Comparison of ENCODE assay signal across 41 mouse cellular contexts in genomic region chr5:114816599-114816998, GRCm38 (mm10). TPM values are rescaled to one million over a fixed set of nuclear protein-coding genes. Genes with fewer than 3 reads are reported as not detected.
DNase-seq lines count a peak whose midpoint lies in the region; ATAC-seq and TF ChIP-seq lines count a peak whose summit lies in the region.
"Had no signal": no experiment of that assay in that cellular context is flagged by ENCODE, and none has a peak within 500 bp of the region (broad histone marks: within the 10 kb centered on the region; RNA-seq: fewer than 3 reads in every experiment).

No protein-coding gene starts in this region.

- peaks cover 3% of the 10 kb centered on the region; the same call in 1 of the 2 replicates for H3K4me1 ChIP-seq in cerebellum, adult 2 months (ENCODE audit: control insufficient read depth, insufficient read depth, low read length)
- peaks cover 9% of the 10 kb centered on the region; the same call in 1 of the 2 replicates for H3K4me1 ChIP-seq in forebrain, postnatal 0 days (ENCODE audit: insufficient read depth)
- peaks cover 14% of the 10 kb centered on the region for H3K4me1 ChIP-seq in forebrain, embryonic 13.5 days
- H3K4me1 ChIP-seq in intestine, postnatal 0 days (replicated peaks; ENCODE audit: control insufficient read depth, insufficient read depth, low read length): no peaks in the 10 kb centered on the region
- H3K4me1 ChIP-seq: heart, embryonic 15.5 days had no signal

- H3K27ac ChIP-seq in cerebellum, adult 2 months (ENCODE audit: insufficient read depth, low read length): no peak overlapping the region
- H3K27ac ChIP-seq in forebrain, postnatal 0 days (ENCODE audit: low read depth, low read length): no peak overlapping the region
- no peak overlapping the region for H3K27ac ChIP-seq in forebrain, embryonic 13.5 days
- no peak overlapping the region for H3K27ac ChIP-seq in intestine, postnatal 0 days (ENCODE audit: low read depth, low read length)
- H3K27ac ChIP-seq: embryonic facial prominence, embryonic 15.5 days; forebrain, embryonic 12.5 days; heart, embryonic 10.5 days; heart, embryonic 15.5 days; limb, embryonic 12.5 days; macrophage had no signal

- DNase-seq in cerebellum, adult 2 months: peak; percentile 6 to 12
- no peak for DNase-seq in cerebellum, adult 8-10 months
- DNase-seq in forebrain, postnatal 0 days: no peak
- peak; percentile 31 for DNase-seq in 3T3-L1 (ENCODE audit: low read depth, low spot score)
- DNase-seq in retina, embryonic 14.5 days (ENCODE audit: low spot score): peak; percentile 27
- DNase-seq: adrenal gland, postnatal 25 days; cerebellum, postnatal 36 days; gastrocnemius, postnatal 25 days; heart, adult 11 months; kidney, adult 9 months; kidney, postnatal 10 days; layer of hippocampus, adult 9-11 months; lung, postnatal 10 days; midbrain, embryonic 14.5 days; right cerebral cortex, adult 18-20 months; spleen, adult 18-20 months; thymus, adult 2 months; thymus, postnatal 36 days had no signal

- no peak for ATAC-seq in forebrain, postnatal 0 days
- ATAC-seq in forebrain, embryonic 13.5 days: no peak
- ATAC-seq in intestine, postnatal 0 days: no peak
- ATAC-seq: intestine, embryonic 16.5 days had no signal

- H3K4me2 ChIP-seq in forebrain, postnatal 0 days (ENCODE audit: low read depth): no peak overlapping the region
- H3K4me2 ChIP-seq in forebrain, embryonic 13.5 days: no peak overlapping the region
- H3K4me2 ChIP-seq in intestine, postnatal 0 days (replicated peaks; ENCODE audit: low read depth): no peak overlapping the region
- H3K4me2 ChIP-seq: embryonic facial prominence, embryonic 15.5 days; forebrain, embryonic 12.5 days; heart, embryonic 15.5 days; limb, embryonic 12.5 days had no signal

- H3K4me3 ChIP-seq in cerebellum, adult 2 months (replicated peaks; ENCODE audit: insufficient read depth, low read depth, low read length): no peak overlapping the region
- H3K4me3 ChIP-seq in forebrain, postnatal 0 days (ENCODE audit: low read depth, low read length): no peak overlapping the region
- no peak overlapping the region for H3K4me3 ChIP-seq in forebrain, embryonic 13.5 days
- H3K4me3 ChIP-seq in intestine, postnatal 0 days (ENCODE audit: low read depth, low read length): no peak overlapping the region
- H3K4me3 ChIP-seq: embryonic facial prominence, embryonic 15.5 days; forebrain, embryonic 12.5 days; heart, embryonic 10.5 days; heart, embryonic 15.5 days; limb, embryonic 12.5 days had no signal

- H3K36me3 ChIP-seq in forebrain, postnatal 0 days (ENCODE audit: insufficient read depth): no peaks in the 10 kb centered on the region
- peaks cover 12% of the 10 kb centered on the region for H3K36me3 ChIP-seq in forebrain, embryonic 13.5 days (ENCODE audit: poor library complexity, severe bottlenecking)
- H3K36me3 ChIP-seq in intestine, postnatal 0 days (ENCODE audit: control insufficient read depth, insufficient read depth): no peaks in the 10 kb centered on the region
- H3K36me3 ChIP-seq: heart, embryonic 15.5 days had no signal

- no peak for TF ChIP-seq POLR2A in cerebellum, adult 2 months (IDR thresholded peaks at IDR 0.05; ENCODE audit: borderline replicate concordance, insufficient read depth, low read length)

- no peak for TF ChIP-seq CTCF in cerebellum, adult 2 months (IDR thresholded peaks at IDR 0.05; ENCODE audit: borderline replicate concordance, insufficient read depth, low read depth, low read length)
- 0 out of 2 replicates have a peak, but pooled peaks have one; percentile 7 for TF ChIP-seq CTCF in forebrain, postnatal 0 days (IDR thresholded peaks at IDR 0.05; ENCODE audit: low read depth)
- TF ChIP-seq CTCF in intestine, postnatal 0 days (IDR thresholded peaks at IDR 0.05; ENCODE audit: low read depth): no peak

- no peak overlapping the region for H3K9ac ChIP-seq in forebrain, postnatal 0 days
- no peak overlapping the region for H3K9ac ChIP-seq in forebrain, embryonic 13.5 days
- no peak overlapping the region for H3K9ac ChIP-seq in intestine, postnatal 0 days (ENCODE audit: low read depth, low read length)
- H3K9ac ChIP-seq: embryonic facial prominence, embryonic 15.5 days; forebrain, embryonic 12.5 days; heart, embryonic 15.5 days; limb, embryonic 12.5 days had no signal

- WGBS in cerebellum, adult 2 months: 54% methylated on average over 6 of the region's 6 CpGs
- 70% methylated on average over 6 of the region's 6 CpGs for WGBS in forebrain, postnatal 0 days
- 65% methylated on average over 6 of the region's 6 CpGs for WGBS in forebrain, embryonic 13.5 days
- 63% methylated on average over 6 of the region's 6 CpGs for WGBS in intestine, postnatal 0 days

- no peaks in the 10 kb centered on the region for H3K27me3 ChIP-seq in cerebellum, adult 2 months (ENCODE audit: control insufficient read depth, insufficient read depth, low read length)
- H3K27me3 ChIP-seq in forebrain, postnatal 0 days (ENCODE audit: insufficient read depth, low read length): no peaks in the 10 kb centered on the region
- H3K27me3 ChIP-seq in forebrain, embryonic 13.5 days: no peaks in the 10 kb centered on the region
- H3K27me3 ChIP-seq in intestine, postnatal 0 days (replicated peaks; ENCODE audit: control insufficient read depth, insufficient read depth, low read length): no peaks in the 10 kb centered on the region
- H3K27me3 ChIP-seq: embryonic facial prominence, embryonic 15.5 days; forebrain, embryonic 12.5 days; heart, embryonic 15.5 days; limb, embryonic 12.5 days had no signal

- H3K9me3 ChIP-seq in forebrain, postnatal 0 days (ENCODE audit: low read length): no peaks in the 10 kb centered on the region
- peaks cover 4% of the 10 kb centered on the region; the same call in 1 of the 2 replicates for H3K9me3 ChIP-seq in forebrain, embryonic 13.5 days (replicated peaks)
- no peaks in the 10 kb centered on the region for H3K9me3 ChIP-seq in intestine, postnatal 0 days (ENCODE audit: control insufficient read depth)
- H3K9me3 ChIP-seq: embryonic facial prominence, embryonic 15.5 days; forebrain, embryonic 12.5 days; heart, embryonic 10.5 days; heart, embryonic 15.5 days had no signal

RNA-seq across cellular contexts. Expression of gene 1500011B03Rik, which starts 6.7 kb away (rescaled TPM):
- polyA plus RNA-seq in cerebellum, adult 2 months (2012; rRNA removed): 227 and 230 TPM in 2 replicates
- total RNA-seq in forebrain, postnatal 0 days (2014; rRNA removed): 298 and 325 TPM in 2 replicates
- polyA plus RNA-seq in forebrain, postnatal 0 days (2015; fragmentation: Nextera tagmentation; extraction: Ambion mirVana): 378 and 431 TPM in 2 replicates
- 184 and 195 TPM in 2 replicates for polyA plus RNA-seq in forebrain, embryonic 13.5 days (2015; fragmentation: Nextera tagmentation; extraction: Ambion mirVana)
- polyA plus RNA-seq in intestine, postnatal 0 days (2015; fragmentation: Nextera tagmentation; extraction: Ambion mirVana): 59.0 and 60.5 TPM in 2 replicates

RNA-seq across cellular contexts. Expression of gene 4930519G04Rik, which starts 36.9 kb away (rescaled TPM):
- not detected in 2 replicates for polyA plus RNA-seq in cerebellum, adult 2 months (2012; rRNA removed)
- total RNA-seq in forebrain, postnatal 0 days (2014; rRNA removed): not detected in 2 replicates
- not detected in 2 replicates for polyA plus RNA-seq in forebrain, postnatal 0 days (2015; fragmentation: Nextera tagmentation; extraction: Ambion mirVana)
- not detected in 2 replicates for polyA plus RNA-seq in forebrain, embryonic 13.5 days (2015; fragmentation: Nextera tagmentation; extraction: Ambion mirVana)
- polyA plus RNA-seq in intestine, postnatal 0 days (2015; fragmentation: Nextera tagmentation; extraction: Ambion mirVana): not detected in 2 replicates
- total RNA-seq: adrenal gland, adult 18-20 months; adrenal gland, postnatal 25 days; gastrocnemius, adult 18-20 months; gastrocnemius, postnatal 25 days; heart, postnatal 25 days; left cerebral cortex, adult 18-20 months; left cerebral cortex, postnatal 14 days; liver, adult 2 months; megakaryocyte-erythroid progenitor cell, adult 5-6 weeks; MEL had no signal
- polyA plus RNA-seq: embryonic facial prominence, embryonic 15.5 days; forebrain, embryonic 12.5 days; frontal cortex, adult 2 months; heart, embryonic 10.5 days; heart, embryonic 15.5 days; hindbrain, embryonic 11.5 days; intestine, embryonic 16.5 days; large intestine, adult 2 months; limb, embryonic 12.5 days; liver, adult 2 months; liver, embryonic 16.5 days; macrophage; midbrain, embryonic 14.5 days; neural tube, embryonic 14.5 days; thymus, adult 2 months had no signal

RNA-seq across cellular contexts. Expression of gene Git2, which starts 41.3 kb away (rescaled TPM):
- polyA plus RNA-seq in cerebellum, adult 2 months (2012; rRNA removed): 96.5 and 107 TPM in 2 replicates
- total RNA-seq in forebrain, postnatal 0 days (2014; rRNA removed): 42.2 and 57.6 TPM in 2 replicates
- 21.9 and 31.1 TPM in 2 replicates for polyA plus RNA-seq in forebrain, postnatal 0 days (2015; fragmentation: Nextera tagmentation; extraction: Ambion mirVana)
- 41.2 and 45.3 TPM in 2 replicates for polyA plus RNA-seq in forebrain, embryonic 13.5 days (2015; fragmentation: Nextera tagmentation; extraction: Ambion mirVana)
- polyA plus RNA-seq in intestine, postnatal 0 days (2015; fragmentation: Nextera tagmentation; extraction: Ambion mirVana): 13.8 and 17.8 TPM in 2 replicates

RNA-seq across cellular contexts. Expression of gene Gm9936, which starts 41.9 kb away (rescaled TPM):
- 0.16 TPM in 2 replicates for polyA plus RNA-seq in cerebellum, adult 2 months (2012; rRNA removed)
- 3.6 and 4.2 TPM in 2 replicates for total RNA-seq in forebrain, postnatal 0 days (2014; rRNA removed)
- 1.8 and 3.2 TPM in 2 replicates for polyA plus RNA-seq in forebrain, postnatal 0 days (2015; fragmentation: Nextera tagmentation; extraction: Ambion mirVana)
- polyA plus RNA-seq in forebrain, embryonic 13.5 days (2015; fragmentation: Nextera tagmentation; extraction: Ambion mirVana): 0.76 and 0.87 TPM in 2 replicates
- 0.08 TPM in 1 of 2 replicates, not detected in the other for polyA plus RNA-seq in intestine, postnatal 0 days (2015; fragmentation: Nextera tagmentation; extraction: Ambion mirVana)
- total RNA-seq: adrenal gland, adult 18-20 months; gastrocnemius, adult 18-20 months; gastrocnemius, postnatal 25 days; heart, postnatal 25 days; liver, adult 2 months; megakaryocyte-erythroid progenitor cell, adult 5-6 weeks; MEL; monocyte, adult 5-6 weeks had no signal
- polyA plus RNA-seq: heart, embryonic 10.5 days; heart, embryonic 15.5 days; large intestine, adult 2 months; liver, adult 2 months; macrophage; thymus, adult 2 months had no signal

RNA-seq across cellular contexts. Expression of gene Ankrd13a, which starts 42.1 kb away (rescaled TPM):
- polyA plus RNA-seq in cerebellum, adult 2 months (2012; rRNA removed): 61.6 and 62.1 TPM in 2 replicates
- 34.3 and 44.8 TPM in 2 replicates for total RNA-seq in forebrain, postnatal 0 days (2014; rRNA removed)
- polyA plus RNA-seq in forebrain, postnatal 0 days (2015; fragmentation: Nextera tagmentation; extraction: Ambion mirVana): 20.7 and 20.8 TPM in 2 replicates
- polyA plus RNA-seq in forebrain, embryonic 13.5 days (2015; fragmentation: Nextera tagmentation; extraction: Ambion mirVana): 26.8 and 30.0 TPM in 2 replicates
- polyA plus RNA-seq in intestine, postnatal 0 days (2015; fragmentation: Nextera tagmentation; extraction: Ambion mirVana): 59.7 and 61.9 TPM in 2 replicates

Comparison
In these comparisons a context has a peak if more than half of its experiments do, and no peak if none do; other contexts are left out.
1. DNase-seq: peak in cerebellum, adult 2 months (2 of 2), 3T3-L1 (single experiment) and retina, embryonic 14.5 days (single experiment); none in cerebellum, adult 8-10 months (single experiment) and forebrain, postnatal 0 days (single experiment).